Mouse (Mus musculus): ENCODE data around the gene Itgb2l.

DNA sequence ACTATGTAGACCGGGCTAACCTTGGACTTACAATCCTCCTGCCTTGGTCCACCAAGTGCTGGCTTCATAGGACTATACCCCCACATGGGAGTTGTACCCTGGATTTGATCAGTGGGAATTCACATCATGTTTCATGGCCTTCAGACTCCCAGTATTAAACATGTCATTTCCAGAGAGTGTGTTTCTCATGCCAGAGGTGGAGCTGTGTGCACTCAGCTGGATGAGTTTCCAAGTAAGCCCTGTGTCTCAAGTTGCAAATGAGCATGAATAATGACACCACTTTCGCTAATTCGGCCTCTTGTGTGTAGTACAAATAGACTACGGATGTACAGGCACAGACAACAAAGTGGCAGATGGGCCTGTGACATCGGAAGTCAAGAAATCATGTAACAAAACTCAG, 44.6 kb upstream of the Itgb2l start:
- no peak for TF ChIP-seq EP300 (IDR thresholded peaks at IDR 0.05; ENCODE audit: low read depth)
- TF ChIP-seq CTCF (IDR thresholded peaks at IDR 0.05; ENCODE audit: low read depth) = no peak
